Mouse (Mus musculus) forebrain, embryonic 11.5 days (tissue): ENCODE data around the gene Zfp281. TPM values are rescaled to one million over a fixed set of nuclear protein-coding genes. Genes with fewer than 3 reads are reported as not detected.

ENCODE experiments used
- ATAC-seq: fragments of 200-750 bp; cut with Nextera tagmentation; replicated peaks from 2 replicates; pipeline ENCODE4 v1.8.0; 2017; ENCODE audit warnings: moderate TSS enrichment; ENCODE audit not compliant: low FRiP score
- DNase-seq: peaks from one replicate; pipeline ENCODE4 v3.0.0-alpha.2; 2017; ENCODE audit warnings: low spot score
- H3K27ac ChIP-seq: fragments of 300-500 bp; sonication (generic); 2 replicates; pipeline ENCODE4 v1.5.1; 2014; ENCODE audit warnings: low read depth, low read length
- H3K27me3 ChIP-seq: fragments of 300-500 bp; sonication (generic); 2 replicates; pipeline ENCODE4 v1.6.1; 2014; ENCODE audit warnings: mild to moderate bottlenecking, low read length, mixed read lengths; ENCODE audit not compliant: control insufficient read depth, insufficient read depth
- H3K36me3 ChIP-seq: fragments of 300-500 bp; sonication (generic); 2 replicates; pipeline ENCODE4 v1.6.1; 2014; ENCODE audit warnings: mild to moderate bottlenecking, low read length, moderate library complexity, mixed read lengths; ENCODE audit not compliant: control insufficient read depth, insufficient read depth
- H3K4me1 ChIP-seq: fragments of 300-500 bp; sonication (generic); replicated peaks from 2 replicates; pipeline ENCODE4 v1.6.1; 2014; ENCODE audit warnings: low read length, mixed read lengths; ENCODE audit not compliant: control insufficient read depth, insufficient read depth
- H3K4me2 ChIP-seq: fragments of 300-500 bp; sonication (generic); 2 replicates; pipeline ENCODE4 v1.6.1; 2014; ENCODE audit warnings: low read depth, mild to moderate bottlenecking, low read length, moderate library complexity, mixed read lengths; ENCODE audit not compliant: severe bottlenecking
- H3K4me3 ChIP-seq: fragments of 300-500 bp; sonication (generic); 2 replicates; pipeline ENCODE4 v1.5.1; 2014; ENCODE audit warnings: low read depth, low read length
- H3K9ac ChIP-seq: fragments of 300-500 bp; sonication (generic); 2 replicates; pipeline ENCODE4 v1.6.1; 2014; ENCODE audit warnings: low read length
- H3K9me3 ChIP-seq: fragments of 300-500 bp; sonication (generic); 2 replicates; pipeline ENCODE4 v1.6.1; 2016; ENCODE audit warnings: low read length, mixed read lengths; ENCODE audit not compliant: control insufficient read depth
- WGBS: fragments of 180-500 bp; shearing (Covaris S2); extraction: QIAGEN DNeasy Blood & Tissue Kit; methylation state at CpG from one replicate; pipeline ENCODE4 v1.1.7; 2014; 5-methylcytosine and 5-hydroxymethylcytosine counted together
- polyA plus RNA-seq: library from polyadenylated mRNA; unstranded; fragments of >200 nt; fragmentation: Nextera tagmentation; extraction: Ambion mirVana; gene quantifications from 2 replicates; pipeline ENCODE4 v1.2.1, GENCODE M21; 2014

Zfp281 gene
- polyA plus RNA-seq, result 35.6 and 35.9 TPM in 2 replicates

DNA sequence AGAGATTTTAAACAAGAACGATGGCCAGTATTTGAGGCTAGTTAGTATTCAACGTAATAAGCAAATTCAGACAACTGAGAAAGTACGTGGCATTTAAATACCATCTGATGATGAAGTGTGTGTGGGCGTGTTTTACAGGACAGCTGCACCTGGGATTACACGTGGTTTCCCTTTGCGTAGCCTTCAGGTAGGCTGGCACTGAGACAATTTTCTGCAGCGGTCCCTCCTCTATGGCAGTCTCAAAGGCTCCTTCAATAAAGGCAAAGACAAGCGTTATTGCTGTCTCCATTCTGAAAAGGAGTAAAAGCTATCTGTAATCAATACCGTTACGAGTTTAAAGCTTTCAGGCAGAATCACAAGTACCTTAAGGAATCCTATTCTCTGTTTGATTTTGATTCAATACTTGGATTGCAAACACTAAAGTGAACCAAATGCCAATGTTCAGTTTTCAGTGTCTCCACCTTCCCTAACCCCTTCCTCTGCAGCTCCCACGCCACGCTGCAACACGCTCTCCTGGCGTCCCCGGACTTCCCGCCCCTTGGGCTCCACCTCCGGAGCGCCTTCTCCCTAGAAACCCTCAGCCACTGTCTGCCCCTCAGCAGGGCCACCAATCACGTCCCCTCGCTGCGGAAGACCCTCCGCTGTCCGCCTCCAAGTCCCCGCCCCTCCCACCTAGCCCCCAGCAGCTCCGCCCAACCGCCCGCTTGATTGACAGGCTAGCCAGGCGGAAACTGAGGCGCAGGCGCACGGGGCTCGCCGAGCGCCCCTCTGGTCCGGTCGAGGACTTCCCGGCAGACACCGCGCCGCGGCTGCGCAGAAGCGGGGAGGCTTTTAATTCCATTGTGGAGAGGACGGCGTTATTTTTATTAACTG lies at the start of gene Zfp281:
Gene Zfp281 (plus strand): TSS at position 756 of the 873 bp plus-strand sequence.
- ATAC-seq (peak; percentile 98), DNase-seq (peak; percentile 99)
- Histone ChIP-seq H3K9me3 (no peaks in the 10 kb centered on the region), H3K27me3 (no peaks in the 10 kb centered on the region), H3K9ac (peak within 1 kb of the TSS; percentile 96), H3K27ac (peak within 1 kb of the TSS; percentile 68), H3K4me1 (peaks cover 3% of the 10 kb centered on the region; the same call in 1 of the 2 replicates), H3K4me3 (peak within 1 kb of the TSS; percentile 93), H3K36me3 (peaks cover 16% of the 10 kb centered on the region; the same call in 1 of the 2 replicates), H3K4me2 (peak within 1 kb of the TSS; percentile 78)
- 2% methylated on average over 45 of the region's 45 CpGs for WGBS

DNA sequence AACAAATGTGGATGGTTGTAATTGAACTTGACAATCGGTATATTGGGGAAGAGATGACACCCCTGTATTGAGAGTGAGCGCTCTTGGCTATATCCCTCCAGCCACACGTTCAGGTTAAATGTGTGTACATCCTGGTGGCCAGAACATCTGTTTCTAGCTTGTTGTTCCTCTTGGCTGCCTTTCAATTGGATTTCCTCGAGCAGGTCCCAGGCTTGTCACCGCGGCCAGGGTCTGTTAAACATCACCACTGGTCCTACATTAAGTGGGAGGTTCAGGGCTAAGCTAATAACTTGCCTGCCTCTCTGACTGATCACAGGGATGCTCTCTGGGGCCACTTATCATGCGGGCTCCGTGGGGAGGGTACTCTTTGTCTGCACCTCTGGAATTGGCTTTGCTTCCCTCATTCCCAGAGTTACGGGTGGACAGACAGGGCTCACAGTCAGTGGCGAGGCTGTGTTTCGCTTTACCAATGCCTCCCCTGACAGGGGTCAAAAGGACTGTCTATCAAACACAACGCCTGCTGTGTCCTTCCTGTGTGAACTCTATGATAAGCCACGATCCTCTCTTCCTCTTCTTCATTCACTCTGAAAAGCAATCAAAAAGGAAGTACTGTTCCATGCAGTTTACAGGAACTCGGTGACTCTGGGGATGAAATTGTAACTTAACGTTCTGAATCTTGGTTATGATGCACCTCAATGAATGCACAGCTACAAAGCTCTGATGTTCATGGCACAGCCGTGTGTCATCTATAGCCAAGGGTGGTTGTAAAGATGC lies 46.6 kb upstream of the Zfp281 start:
- Histone ChIP-seq H3K9me3 (no peaks in the 10 kb centered on the region), H3K4me2 (no peak overlapping the region), H3K9ac (no peak overlapping the region), H3K27me3 (no peaks in the 10 kb centered on the region; the same call in 1 of the 2 replicates), H3K4me1 (no peaks in the 10 kb centered on the region), H3K36me3 (no peaks in the 10 kb centered on the region), H3K27ac (no peak overlapping the region), H3K4me3 (no peak overlapping the region)
- 48% methylated on average over 16 of the region's 16 CpGs for WGBS
- no peak for ATAC-seq
- no peak for DNase-seq

GRCm38 (mm10) chr1:136579360-136579759 lies 45.3 kb upstream of the Zfp281 start:
- Histone ChIP-seq H3K9me3 (no peaks in the 10 kb centered on the region), H3K4me3 (no peak overlapping the region), H3K27ac (no peak overlapping the region), H3K4me1 (0 out of 2 replicates have a peak, but pooled peaks cover 2% of the 10 kb centered on the region), H3K4me2 (no peak overlapping the region), H3K9ac (no peak overlapping the region), H3K27me3 (no peaks in the 10 kb centered on the region; the same call in 1 of the 2 replicates), H3K36me3 (no peaks in the 10 kb centered on the region)
- ATAC-seq (no peak), DNase-seq (no peak)
- 81% methylated on average over 14 of the region's 14 CpGs for WGBS

DNA sequence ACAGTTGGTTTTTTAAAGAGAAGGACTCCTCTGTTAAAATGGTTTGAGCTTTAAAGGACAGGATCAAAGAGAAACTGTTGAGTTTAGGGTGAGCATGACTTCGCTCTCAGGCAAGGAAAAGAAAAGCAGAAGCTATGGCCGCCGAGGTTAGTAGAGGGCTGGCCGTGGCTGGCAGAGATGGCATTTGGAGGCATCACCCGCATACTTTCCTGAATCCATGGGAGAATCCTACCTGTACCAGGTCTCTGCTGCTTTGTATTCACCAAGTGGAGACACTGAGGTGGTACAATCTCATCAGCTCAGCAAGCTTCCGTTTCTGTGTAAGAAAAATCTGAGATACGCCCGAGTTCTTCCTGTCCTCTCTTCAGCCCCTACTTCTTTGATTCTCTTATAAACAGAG lies 44.4 kb upstream of the Zfp281 start:
- H3K4me2 ChIP-seq, result no peak overlapping the region
- DNase-seq (no peak), ATAC-seq (no peak)
- 94% methylated on average over 8 of the region's 8 CpGs for whole genome bisulfite sequencing
- H3K9ac ChIP-seq, result no peak overlapping the region
- H3K27me3 ChIP-seq, result no peaks in the 10 kb centered on the region; the same call in 1 of the 2 replicates
- no peak overlapping the region for H3K27ac ChIP-seq
- H3K9me3 ChIP-seq, result no peaks in the 10 kb centered on the region
- 0 out of 2 replicates have a peak, but pooled peaks cover 2% of the 10 kb centered on the region for H3K4me1 ChIP-seq
- no peaks in the 10 kb centered on the region for H3K36me3 ChIP-seq
- no peak overlapping the region for H3K4me3 ChIP-seq

GRCm38 (mm10) chr1:136581841-136582240 lies 42.9 kb upstream of the Zfp281 start:
- no peaks in the 10 kb centered on the region for H3K9me3 ChIP-seq
- no peak overlapping the region for H3K27ac ChIP-seq
- DNase-seq, result no peak
- H3K4me3 ChIP-seq, result no peak overlapping the region
- no peak for ATAC-seq
- no peak overlapping the region for H3K4me2 ChIP-seq
- no peaks in the 10 kb centered on the region for H3K36me3 ChIP-seq
- H3K9ac ChIP-seq, result no peak overlapping the region
- H3K4me1 ChIP-seq, result 0 out of 2 replicates have a peak, but pooled peaks cover 2% of the 10 kb centered on the region
- no peaks in the 10 kb centered on the region; the same call in 1 of the 2 replicates for H3K27me3 ChIP-seq
- 90% methylated on average over 8 of the region's 8 CpGs for WGBS

DNA sequence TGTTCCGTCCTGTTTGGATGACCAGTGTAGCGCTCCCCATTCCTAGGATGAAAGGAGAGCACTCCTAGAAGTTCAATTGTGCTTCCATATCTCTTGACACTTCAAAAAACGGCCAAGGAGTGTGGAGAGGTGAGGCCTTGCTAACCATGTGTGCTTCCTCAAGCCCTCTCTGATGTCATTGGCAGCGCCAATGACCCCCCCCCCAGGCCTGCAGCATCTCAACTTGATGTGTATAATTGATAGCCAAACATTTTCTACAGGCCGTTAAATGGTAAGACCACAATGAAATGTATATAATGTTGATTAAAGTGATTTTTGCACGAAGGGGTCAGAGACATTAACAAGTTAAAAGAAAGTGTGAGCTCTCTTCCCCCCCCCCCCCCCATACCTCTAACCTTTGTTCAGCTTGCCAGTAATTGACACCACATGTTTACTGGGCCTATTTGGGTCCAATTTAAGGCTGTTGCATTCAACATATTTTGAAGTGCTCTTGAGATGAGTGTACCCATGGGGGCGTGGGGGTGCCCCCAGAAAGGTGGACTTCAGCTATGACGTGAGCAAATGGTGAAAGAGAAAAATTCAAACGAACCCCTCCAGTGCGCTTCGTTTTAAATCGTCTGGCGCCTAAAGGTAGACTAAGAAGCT lies 36.8 kb upstream of the Zfp281 start:
- Histone ChIP-seq H3K4me3 (no peak overlapping the region), H3K27me3 (no peaks in the 10 kb centered on the region), H3K9me3 (no peaks in the 10 kb centered on the region), H3K4me2 (no peak overlapping the region), H3K27ac (no peak overlapping the region), H3K9ac (no peak overlapping the region), H3K4me1 (peaks cover 4% of the 10 kb centered on the region; the same call in 1 of the 2 replicates), H3K36me3 (no peaks in the 10 kb centered on the region)
- ATAC-seq (no peak), DNase-seq (no peak)
- 79% methylated on average over 13 of the region's 13 CpGs for WGBS

DNA sequence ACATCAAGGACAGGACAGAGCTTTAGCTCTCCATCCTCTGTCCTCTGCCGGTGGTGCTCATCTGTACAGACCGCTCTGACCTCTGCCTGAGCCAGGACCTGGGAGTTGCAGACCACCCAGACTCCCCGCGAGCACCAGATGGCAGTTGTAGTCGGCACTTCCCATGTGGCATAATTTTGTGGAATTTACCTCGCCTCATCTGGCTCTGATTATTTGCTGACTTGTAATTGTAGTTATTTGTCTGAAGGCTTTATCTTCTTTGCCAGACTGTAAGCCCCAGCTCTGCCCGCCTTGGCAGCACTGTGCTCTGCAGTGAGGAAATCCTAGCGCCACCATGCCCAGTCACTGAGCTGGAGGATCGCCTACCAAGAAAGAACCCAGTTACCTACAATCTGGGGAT lies 35.8 kb upstream of the Zfp281 start:
- Histone ChIP-seq H3K9ac (no peak overlapping the region), H3K4me3 (peak overlapping the region; percentile 9; the same call in 1 of the 2 replicates), H3K4me1 (peaks cover 4% of the 10 kb centered on the region; the same call in 1 of the 2 replicates), H3K36me3 (no peaks in the 10 kb centered on the region), H3K9me3 (no peaks in the 10 kb centered on the region), H3K4me2 (peak overlapping the region; percentile 35), H3K27me3 (no peaks in the 10 kb centered on the region), H3K27ac (no peak overlapping the region)
- DNase-seq (no peak), ATAC-seq (no peak)
- WGBS, result 15% methylated on average over 9 of the region's 9 CpGs

DNA sequence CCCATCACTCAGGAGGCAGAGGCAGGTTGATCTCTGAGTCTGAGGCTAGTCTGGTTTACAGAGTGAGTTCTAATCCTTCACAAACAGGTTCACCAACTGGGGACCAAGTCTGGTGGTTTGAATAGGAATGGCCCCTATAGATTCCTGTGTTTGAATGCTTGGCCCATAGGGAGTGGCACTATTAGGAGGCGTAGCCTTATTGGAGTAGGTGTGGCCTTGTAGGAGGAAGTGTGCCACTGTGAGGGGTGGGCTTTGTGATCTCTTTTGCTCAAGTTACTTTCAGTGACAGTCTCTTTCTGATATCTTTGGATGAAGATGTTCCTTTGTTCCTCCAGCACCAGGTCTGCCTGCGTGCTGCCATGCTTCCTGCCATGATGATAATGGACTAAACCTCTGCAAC lies 32.0 kb upstream of the Zfp281 start:
- 98% methylated on average over 2 of the region's 2 CpGs for WGBS
- ATAC-seq, result no peak
- no peak overlapping the region for H3K4me2 ChIP-seq

More for the DNA sequence above, 32.0 kb upstream of the Zfp281 start:
- Histone ChIP-seq H3K27me3 (no peaks in the 10 kb centered on the region), H3K4me3 (no peak overlapping the region), H3K9me3 (no peaks in the 10 kb centered on the region), H3K27ac (no peak overlapping the region), H3K4me1 (peaks cover 3% of the 10 kb centered on the region; the same call in 1 of the 2 replicates), H3K36me3 (no peaks in the 10 kb centered on the region), H3K9ac (no peak overlapping the region)
- DNase-seq, result no peak
